Mouse (Mus musculus) liver, embryonic 14.5 days (tissue): ENCODE data around the gene Mpst.

Experiments
- CTCF ChIP-seq: IDR thresholded peaks from 2 replicates; pipeline ENCODE4 v1.5.1; 2016; ENCODE audit warnings: antibody characterized with exemption, low read depth, control low read depth
- EP300 ChIP-seq: IDR thresholded peaks from 2 replicates; pipeline ENCODE4 v1.6.1; 2016; ENCODE audit warnings: antibody characterized with exemption, low read depth

DNA sequence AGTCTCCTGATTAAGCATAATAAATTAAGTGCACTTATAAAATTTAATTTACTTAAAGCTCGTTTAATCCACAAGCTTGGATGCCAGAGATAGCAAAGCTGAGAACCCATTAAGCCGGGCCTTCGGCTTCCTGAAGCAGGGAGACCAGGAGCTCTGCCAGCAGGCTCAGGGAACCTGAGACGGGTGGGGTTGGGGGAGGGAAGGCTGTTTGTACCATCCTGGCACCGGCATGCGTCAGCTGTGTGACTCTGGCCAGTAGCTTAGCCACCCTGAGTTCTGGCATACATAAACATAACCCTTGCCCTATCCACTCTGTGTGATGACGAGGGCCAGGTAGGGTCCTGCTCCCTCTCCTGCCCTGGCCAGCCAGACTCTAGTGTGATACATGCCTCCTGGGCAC lies 49.8 kb downstream of the Mpst start:
- TF ChIP-seq EP300: no peak
- no peak for TF ChIP-seq CTCF
